Mouse (Mus musculus): Measurements from ENCODE around the gene Bora.

DNA sequence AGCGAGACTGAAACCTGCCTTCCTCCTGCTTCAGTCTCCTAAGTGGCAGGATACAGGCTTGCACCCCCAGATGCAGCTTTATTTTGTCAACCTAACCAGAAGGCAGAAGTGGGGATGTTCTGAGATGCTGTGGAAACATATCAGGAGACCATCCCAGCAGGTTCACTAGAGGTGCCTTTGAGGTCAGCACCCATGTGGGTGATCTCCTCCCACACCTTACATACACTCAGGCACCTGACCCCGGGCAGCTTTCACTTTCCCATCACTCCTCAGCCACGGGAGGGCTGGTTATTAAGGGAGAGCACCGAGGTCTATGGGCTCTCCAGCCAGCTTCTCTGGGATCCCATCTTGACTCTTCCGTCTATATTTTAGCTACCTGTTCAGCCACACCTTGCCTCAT lies 13.4 kb upstream of the Bora start:
- TF ChIP-seq CTCF (IDR thresholded peaks at IDR 0.05; ENCODE audit: extremely low read depth, insufficient read depth, insufficient read length, insufficient replicate concordance), result no peak
- no peak for TF ChIP-seq POLR2A (IDR thresholded peaks at IDR 0.05; ENCODE audit: low read depth, low read length)
